Mouse (Mus musculus): ENCODE data around the gene Mtrex. TPM values are rescaled to one million over a fixed set of nuclear protein-coding genes. Genes with fewer than 3 reads are reported as not detected.

The Mtrex gene
- total and polyA plus RNA-seq, 2 experiments from 2014 or later = 18.8 to 38.8 TPM

DNA sequence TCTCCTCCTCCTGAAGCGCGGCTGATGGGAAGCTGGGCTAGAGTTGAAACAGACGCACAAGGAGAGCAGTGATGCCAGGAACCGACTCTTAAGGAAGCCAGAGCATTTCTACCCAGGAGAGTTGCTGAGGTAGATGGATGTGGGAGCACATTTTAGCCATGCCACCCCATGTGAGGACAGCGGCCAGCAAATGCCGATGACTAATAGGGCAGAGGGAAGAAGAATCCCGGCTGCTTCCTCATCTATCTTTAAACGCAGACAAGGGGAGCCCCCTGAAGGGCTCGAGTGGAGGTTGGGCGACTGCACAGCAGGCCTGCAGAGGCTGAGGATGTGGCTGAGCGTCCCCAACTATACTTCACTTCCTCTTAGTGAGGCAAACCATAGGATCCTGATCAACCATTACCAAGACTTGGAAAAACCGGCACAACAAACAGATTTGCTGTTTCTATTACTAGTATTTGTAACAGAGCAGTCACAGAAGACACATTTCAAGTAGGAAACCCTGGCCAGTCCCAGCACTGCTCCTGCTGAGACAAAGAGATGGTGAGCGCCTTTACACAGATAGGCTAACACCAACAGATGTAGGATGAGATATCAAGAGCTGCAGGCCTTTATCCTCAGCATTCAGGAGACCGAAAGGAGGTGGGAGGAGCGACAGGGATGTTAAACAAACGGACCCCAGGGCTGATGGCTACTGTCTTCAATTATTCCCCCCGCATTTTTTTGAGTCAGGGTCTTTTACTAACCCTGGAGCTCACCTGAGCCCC, 55.5 kb downstream of the Mtrex start:
- TF ChIP-seq CTCF (IDR thresholded peaks at IDR 0.05; ENCODE audit: low read depth) = no peak
- H3K9ac ChIP-seq (replicated peaks; ENCODE audit: low read length) = no peak overlapping the region
- no peak overlapping the region for H3K27ac ChIP-seq
- no peaks in the 10 kb centered on the region for H3K4me1 ChIP-seq (ENCODE audit: insufficient read depth, low read length)
- no peaks in the 10 kb centered on the region for H3K27me3 ChIP-seq (ENCODE audit: insufficient read depth, low read length)
- no peak for ATAC-seq
- WGBS = 78% methylated on average over 17 of the region's 17 CpGs
- no peak for DNase-seq (ENCODE audit: low spot score)
- H3K4me3 ChIP-seq (ENCODE audit: low read length) = no peak overlapping the region
- H3K4me2 ChIP-seq (ENCODE audit: low read depth, low read length) = no peak overlapping the region
- peaks cover 56% of the 10 kb centered on the region for H3K36me3 ChIP-seq (ENCODE audit: insufficient read depth, low read length)
- no peaks in the 10 kb centered on the region for H3K9me3 ChIP-seq (ENCODE audit: low read length)

DNA sequence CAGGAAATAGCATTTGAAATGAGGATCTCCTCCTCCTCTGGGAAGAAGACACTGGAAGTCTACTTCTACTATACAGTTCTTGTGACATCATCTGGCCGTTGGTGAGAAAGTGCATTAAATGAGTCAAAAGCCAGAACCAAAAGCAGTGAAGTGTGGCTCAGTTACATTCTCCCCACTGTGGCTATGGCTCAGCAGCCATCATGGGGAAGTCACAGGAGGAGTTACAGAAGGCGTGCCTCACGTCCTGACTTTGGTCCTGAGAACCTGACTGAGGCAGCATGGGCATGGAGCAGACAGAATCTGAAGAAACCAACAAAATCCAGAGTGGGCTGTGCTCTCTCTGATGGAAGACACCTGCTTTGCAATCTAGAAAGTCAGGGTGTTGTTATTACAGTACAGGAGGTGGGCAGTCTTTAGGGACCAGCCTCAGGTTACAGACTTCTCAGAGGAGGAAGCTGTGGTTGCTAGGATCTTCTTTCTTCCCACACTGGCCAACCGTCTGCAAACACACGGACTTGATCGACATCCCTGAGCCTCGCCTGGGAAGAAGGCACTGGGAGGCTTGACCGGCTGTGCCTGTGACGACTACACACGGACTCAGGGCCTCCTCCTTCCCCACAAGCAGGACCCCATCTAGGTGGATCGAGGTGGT, 57.0 kb downstream of the Mtrex start:
- H3K4me2 ChIP-seq (ENCODE audit: low read depth, low read length) = no peak overlapping the region
- H3K9ac ChIP-seq (replicated peaks; ENCODE audit: low read length) = no peak overlapping the region
- 83% methylated on average over 11 of the region's 11 CpGs for WGBS
- peaks cover 66% of the 10 kb centered on the region for H3K36me3 ChIP-seq (ENCODE audit: insufficient read depth, low read length)
- H3K27me3 ChIP-seq (ENCODE audit: insufficient read depth, low read length) = no peaks in the 10 kb centered on the region
- no peak overlapping the region for H3K4me3 ChIP-seq (ENCODE audit: low read length)
- no peaks in the 10 kb centered on the region for H3K4me1 ChIP-seq (ENCODE audit: insufficient read depth, low read length)
- H3K27ac ChIP-seq = no peak overlapping the region
- DNase-seq (ENCODE audit: low spot score) = no peak
- TF ChIP-seq CTCF (IDR thresholded peaks at IDR 0.05; ENCODE audit: low read depth) = no peak
- H3K9me3 ChIP-seq (ENCODE audit: low read length) = no peaks in the 10 kb centered on the region
- ATAC-seq = no peak

DNA sequence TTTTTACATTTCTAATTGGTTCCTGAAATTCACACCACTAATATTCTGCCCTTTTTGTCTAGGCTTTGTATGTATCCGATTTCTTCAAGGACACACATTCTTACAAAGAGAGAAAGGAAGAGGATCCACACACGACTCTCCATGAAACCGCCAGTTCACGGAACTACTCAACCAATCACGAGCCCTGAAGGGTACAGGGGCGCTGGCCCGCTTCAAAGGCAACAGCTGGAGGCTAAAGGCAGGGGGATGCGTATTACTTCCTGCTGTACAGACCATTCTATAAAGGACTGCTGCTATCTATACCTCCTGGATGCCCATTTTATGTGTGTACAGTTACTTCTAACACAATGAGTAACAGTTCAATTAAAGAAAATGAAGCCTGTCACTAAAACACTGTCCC, 59.8 kb downstream of the Mtrex start:
- no peak overlapping the region for H3K9ac ChIP-seq (replicated peaks; ENCODE audit: low read length)
- H3K9me3 ChIP-seq (ENCODE audit: low read length) = no peaks in the 10 kb centered on the region
- no peak overlapping the region for H3K27ac ChIP-seq
- H3K27me3 ChIP-seq (ENCODE audit: insufficient read depth, low read length) = no peaks in the 10 kb centered on the region
- no peak overlapping the region for H3K4me3 ChIP-seq (ENCODE audit: low read length)
- no peak for TF ChIP-seq CTCF (IDR thresholded peaks at IDR 0.05; ENCODE audit: low read depth)
- no peak overlapping the region for H3K4me2 ChIP-seq (ENCODE audit: low read depth, low read length)
- H3K4me1 ChIP-seq (ENCODE audit: insufficient read depth, low read length) = no peaks in the 10 kb centered on the region
- DNase-seq (ENCODE audit: low spot score) (no peak), ATAC-seq (no peak)
- H3K36me3 ChIP-seq (ENCODE audit: insufficient read depth, low read length) = peaks cover 59% of the 10 kb centered on the region
- WGBS = 93% methylated on average over 8 of the region's 8 CpGs

DNA sequence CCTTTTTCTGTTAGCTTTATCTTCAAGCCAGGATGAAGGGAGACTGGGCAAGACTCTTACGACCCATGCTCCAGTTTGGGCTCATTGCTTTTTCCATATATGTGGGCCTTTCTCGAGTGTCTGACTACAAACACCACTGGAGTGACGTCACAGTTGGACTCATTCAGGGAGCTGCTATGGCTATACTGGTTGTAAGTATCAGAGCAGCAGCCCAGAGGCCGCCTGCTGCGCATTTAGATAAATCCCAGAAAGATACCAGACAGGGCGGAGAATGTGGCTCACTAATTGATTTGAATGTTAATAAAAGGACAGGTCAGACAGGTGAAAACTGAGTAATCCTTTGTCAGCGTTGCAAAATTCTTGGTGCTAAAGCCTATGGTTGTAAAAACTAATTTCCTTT, 60.4 kb downstream of the Mtrex start:
- no peak for TF ChIP-seq CTCF (IDR thresholded peaks at IDR 0.05; ENCODE audit: low read depth)
- Histone ChIP-seq H3K9me3 (ENCODE audit: low read length) (no peaks in the 10 kb centered on the region), H3K4me2 (ENCODE audit: low read depth, low read length) (no peak overlapping the region), H3K27ac (no peak overlapping the region), H3K4me1 (ENCODE audit: insufficient read depth, low read length) (no peaks in the 10 kb centered on the region), H3K4me3 (ENCODE audit: low read length) (no peak overlapping the region), H3K36me3 (ENCODE audit: insufficient read depth, low read length) (peaks cover 53% of the 10 kb centered on the region), H3K9ac (replicated peaks; ENCODE audit: low read length) (no peak overlapping the region), H3K27me3 (ENCODE audit: insufficient read depth, low read length) (no peaks in the 10 kb centered on the region)
- ATAC-seq (no peak), DNase-seq (ENCODE audit: low spot score) (no peak)
- 88% methylated on average over 7 of the region's 7 CpGs for WGBS

DNA sequence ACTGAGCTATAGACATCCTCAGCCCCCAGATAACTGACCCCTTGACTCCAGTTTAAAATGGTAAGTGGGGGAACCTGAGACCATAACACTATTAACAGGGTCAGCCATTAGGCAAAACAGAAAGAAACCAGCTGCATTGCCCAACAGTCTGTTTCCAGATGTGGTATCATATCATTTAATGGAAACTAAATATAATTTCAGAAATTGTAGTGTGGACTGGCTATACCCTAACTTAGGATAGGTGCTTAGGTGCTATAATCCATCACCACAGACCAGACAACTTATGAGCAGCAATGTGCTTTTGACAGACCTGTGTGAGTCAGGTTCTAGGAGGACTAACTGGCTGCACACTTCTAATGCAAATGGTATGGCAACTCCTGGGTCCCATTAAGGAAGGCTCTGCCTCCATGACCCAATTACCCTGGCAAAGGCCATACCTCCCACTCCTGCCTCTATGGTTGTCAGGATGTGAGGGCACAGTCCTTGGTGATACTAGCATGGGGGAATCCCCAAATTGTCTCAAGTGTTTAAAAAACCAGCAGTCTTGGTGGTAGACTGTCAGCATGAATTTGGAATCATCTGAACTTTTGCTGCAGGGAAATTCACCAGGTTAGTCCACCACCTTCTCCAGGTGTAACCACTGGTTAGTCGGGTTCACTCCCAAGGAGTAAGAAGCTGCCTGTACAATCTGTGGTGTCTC, 64.1 kb downstream of the Mtrex start:
- Histone ChIP-seq H3K4me1 (ENCODE audit: insufficient read depth, low read length) (no peaks in the 10 kb centered on the region), H3K4me3 (ENCODE audit: low read length) (no peak overlapping the region), H3K9ac (replicated peaks; ENCODE audit: low read length) (no peak overlapping the region), H3K36me3 (ENCODE audit: insufficient read depth, low read length) (peaks cover 24% of the 10 kb centered on the region), H3K27ac (no peak overlapping the region), H3K4me2 (ENCODE audit: low read depth, low read length) (no peak overlapping the region), H3K9me3 (ENCODE audit: low read length) (no peaks in the 10 kb centered on the region), H3K27me3 (ENCODE audit: insufficient read depth, low read length) (no peaks in the 10 kb centered on the region)
- no peak for DNase-seq (ENCODE audit: low spot score)
- 93% methylated on average over 1 of the region's 1 CpGs for WGBS
- no peak for TF ChIP-seq CTCF (IDR thresholded peaks at IDR 0.05; ENCODE audit: low read depth)
- ATAC-seq = no peak

- Histone ChIP-seq H3K4me2 (ENCODE audit: low read depth, low read length) (no peak overlapping the region), H3K27ac (no peak overlapping the region), H3K4me1 (ENCODE audit: insufficient read depth, low read length) (no peaks in the 10 kb centered on the region), H3K4me3 (ENCODE audit: low read length) (no peak overlapping the region), H3K9me3 (ENCODE audit: low read length) (no peaks in the 10 kb centered on the region), H3K36me3 (ENCODE audit: insufficient read depth, low read length) (peaks cover 17% of the 10 kb centered on the region; the same call in 1 of the 2 replicates), H3K9ac (replicated peaks; ENCODE audit: low read length) (no peak overlapping the region), H3K27me3 (ENCODE audit: insufficient read depth, low read length) (no peaks in the 10 kb centered on the region)
- no peak for DNase-seq (ENCODE audit: low spot score)
- TF ChIP-seq CTCF (IDR thresholded peaks at IDR 0.05; ENCODE audit: low read depth) = no peak
- no peak for ATAC-seq
- WGBS = 69% methylated on average over 3 of the region's 3 CpGs
Measured at GRCm38 (mm10) chr13:112862342-112862741, 64.9 kb downstream of the Mtrex start.

Measured in hindbrain, postnatal 0 days (tissue).